Mouse (Mus musculus) spleen, adult 2 months (tissue): ENCODE results near the gene Sectm1b.
"Not testable (repeated sequence)": the region's sequence is repeated elsewhere in the genome, so short reads cannot be mapped to it uniquely, and the experiment has no call there.

Experiments used
- CTCF ChIP-seq: fragments of 200-500 bp; IDR thresholded peaks from 2 replicates; pipeline ENCODE4 v1.5.1; 2011; ENCODE audit warnings: mild to moderate bottlenecking, inconsistent platforms; ENCODE audit not compliant: insufficient read depth, insufficient read length, insufficient replicate concordance; ENCODE audit errors: extremely low read depth
- POLR2A ChIP-seq: fragments of 200-500 bp; IDR thresholded peaks from 2 replicates; pipeline ENCODE4 v1.6.1; 2011; ENCODE audit warnings: low read depth, low read length, inconsistent platforms

GRCm38 (mm10) chr11:121060401-121061067 lies 2.8 kb downstream of the Sectm1b start:
- TF ChIP-seq CTCF, POLR2A: not testable (repeated sequence)
